Mouse (Mus musculus): ENCODE results near the gene Dop1b.

Dop1b gene

GRCm38 (mm10) chr16:93831627-93832395, 120.1 kb downstream of the Dop1b start, which contains the start of gene Morc3:
Gene Morc3 (plus strand): TSS chr16:93832121.
- peak; percentile 100 for DNase-seq

- peak; percentile 73 for DNase-seq
Observed at GRCm38 (mm10) chr16:93832451-93833276, 121.0 kb downstream of the Dop1b start.

GRCm38 (mm10) chr16:93833551-93833950, 121.8 kb downstream of the Dop1b start:
- DNase-seq = peak; percentile 23

DNA sequence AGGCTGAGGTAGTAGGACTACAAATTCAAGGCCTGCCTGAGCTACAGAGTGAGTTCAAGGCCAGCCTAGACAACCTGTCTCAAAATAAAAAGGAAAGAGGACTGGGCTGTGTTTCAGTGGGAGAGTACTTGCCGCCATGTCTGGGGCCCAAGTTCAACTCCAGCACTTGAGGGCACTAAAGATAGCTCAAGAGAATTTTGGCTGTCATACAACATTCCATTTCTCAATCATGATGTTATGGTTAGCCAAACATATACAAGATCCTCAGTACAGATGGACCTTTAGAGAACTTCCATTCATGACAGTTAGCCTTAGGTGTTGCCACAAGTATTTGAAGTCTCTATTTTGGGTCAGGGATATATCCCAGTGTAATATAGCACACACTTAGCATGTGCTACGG, 122.4 kb downstream of the Dop1b start:
- no peak for DNase-seq

DNA sequence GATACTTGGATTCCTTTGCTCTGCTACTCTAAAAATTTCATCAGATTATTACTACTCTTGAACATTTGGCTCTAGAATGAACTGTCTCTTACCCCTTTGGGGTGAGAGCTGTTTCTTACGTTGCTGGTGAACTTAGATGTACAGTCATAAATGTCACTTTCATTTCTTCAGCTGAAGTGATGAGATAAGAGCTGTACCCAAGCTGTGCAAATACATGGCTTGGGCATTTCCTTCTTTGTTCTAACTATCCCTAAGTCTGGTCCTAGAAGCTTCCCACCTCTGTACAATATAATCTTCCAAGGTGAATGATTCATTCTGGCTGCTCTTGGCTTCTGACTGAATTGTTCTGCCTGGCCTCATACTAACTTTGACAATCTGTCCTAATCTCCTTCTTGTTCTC, 127.3 kb downstream of the Dop1b start:
- DNase-seq = no peak

- DNase-seq = no peak
Observed at GRCm38 (mm10) chr16:93850527-93850926, 138.8 kb downstream of the Dop1b start.

- no peak for DNase-seq
Observed at GRCm38 (mm10) chr16:93859967-93860366, 148.3 kb downstream of the Dop1b start.

All from cerebellum, adult 9-11 months (tissue).